Mouse (Mus musculus): ENCODE data around the gene Slc16a13. TPM values are rescaled to one million over a fixed set of nuclear protein-coding genes. Genes with fewer than 3 reads are reported as not detected.

The Slc16a13 gene
- total and polyA plus RNA-seq, 2 experiments from 2014 or later, result 4.5 to 5.5 TPM

DNA sequence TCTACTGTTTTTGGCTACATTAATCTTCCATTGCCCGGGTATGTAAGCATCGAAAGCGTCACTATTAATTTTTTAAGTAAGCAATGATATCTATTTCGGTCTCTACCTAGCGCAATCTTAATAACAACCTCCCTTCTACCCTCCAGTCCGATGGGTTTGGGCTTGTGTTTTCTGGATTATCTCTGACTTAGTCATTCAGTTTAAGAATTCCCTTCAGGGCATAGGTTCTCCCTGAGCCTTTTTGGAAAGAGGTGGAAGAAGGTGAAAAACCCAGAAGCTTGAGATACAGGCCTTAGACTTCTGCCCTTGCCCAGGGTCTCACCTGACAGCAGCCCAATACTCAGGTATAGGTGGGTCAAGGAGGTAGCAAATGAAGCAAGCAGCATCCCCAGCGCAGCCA lies 991 bp downstream of the Slc16a13 start:
- no peak for DNase-seq (ENCODE audit: low spot score)
- Histone ChIP-seq H3K4me3 (ENCODE audit: low read depth, low read length) (peak overlapping the region; percentile 48), H3K27ac (ENCODE audit: low read depth) (peak overlapping the region; percentile 35), H3K9me3 (replicated peaks; ENCODE audit: control insufficient read depth, low read length) (no peaks in the 10 kb centered on the region), H3K9ac (replicated peaks; ENCODE audit: low read depth, low read length) (peak overlapping the region; percentile 59), H3K27me3 (ENCODE audit: control insufficient read depth, insufficient read depth, low read length) (peaks cover 21% of the 10 kb centered on the region), H3K36me3 (replicated peaks; ENCODE audit: control insufficient read depth, insufficient read depth, low read length) (no peaks in the 10 kb centered on the region; the same call in 1 of the 2 replicates), H3K4me2 (ENCODE audit: low read depth, low read length) (peak overlapping the region; percentile 93), H3K4me1 (ENCODE audit: control insufficient read depth, insufficient read depth) (peaks cover 13% of the 10 kb centered on the region; the same call in 1 of the 2 replicates)
- no peak for ATAC-seq (ENCODE audit: insufficient read depth, low read depth)
- no peak for TF ChIP-seq EP300 (IDR thresholded peaks at IDR 0.05; ENCODE audit: low read depth)
- no peak for TF ChIP-seq CTCF (IDR thresholded peaks at IDR 0.05; ENCODE audit: low read depth)
- 75% methylated on average over 7 of the region's 7 CpGs for WGBS

DNA sequence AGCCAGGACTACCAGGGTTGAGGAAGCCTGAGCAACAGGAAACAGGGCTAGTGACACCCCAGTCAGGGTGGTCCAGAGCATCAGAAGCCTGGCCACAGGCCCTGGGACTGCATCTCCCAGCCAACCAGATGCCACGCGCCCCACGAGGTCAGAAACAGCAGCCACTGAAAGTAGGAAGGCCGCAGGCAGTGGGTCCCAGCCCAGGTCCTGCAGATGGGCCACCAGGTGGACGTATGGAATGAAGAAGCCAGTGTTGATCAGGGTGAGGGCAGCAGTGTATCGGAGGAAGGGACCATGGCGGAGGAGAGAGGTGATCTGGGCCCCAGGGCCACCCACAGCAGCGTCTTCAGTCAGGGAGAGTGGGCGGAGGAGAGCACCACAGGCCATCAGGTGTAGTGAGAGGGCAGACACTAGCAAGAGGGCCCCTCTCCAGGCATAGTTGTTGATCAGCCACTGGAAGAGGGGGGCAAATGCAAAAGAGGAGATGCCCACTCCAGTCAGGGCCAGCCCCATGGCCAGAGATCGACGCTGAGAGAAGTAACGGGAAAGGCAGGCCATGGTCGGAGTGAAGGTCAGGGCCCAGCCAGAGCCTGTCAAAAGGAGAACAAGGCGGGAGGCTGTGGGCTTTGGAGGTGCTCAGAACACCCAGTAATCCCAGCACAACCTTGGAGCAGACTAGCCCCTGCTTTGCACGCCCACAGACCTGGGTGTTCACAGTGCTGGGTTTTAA lies 2.0 kb downstream of the Slc16a13 start:
- H3K9me3 ChIP-seq (replicated peaks; ENCODE audit: control insufficient read depth, low read length), result no peaks in the 10 kb centered on the region
- ATAC-seq (ENCODE audit: insufficient read depth, low read depth) (no peak), DNase-seq (ENCODE audit: low spot score) (no peak)
- H3K36me3 ChIP-seq (replicated peaks; ENCODE audit: control insufficient read depth, insufficient read depth, low read length), result no peaks in the 10 kb centered on the region; the same call in 1 of the 2 replicates
- peaks cover 31% of the 10 kb centered on the region for H3K27me3 ChIP-seq (ENCODE audit: control insufficient read depth, insufficient read depth, low read length)
- TF ChIP-seq CTCF (IDR thresholded peaks at IDR 0.05; ENCODE audit: low read depth) (no peak), EP300 (IDR thresholded peaks at IDR 0.05; ENCODE audit: low read depth) (no peak)
- H3K27ac ChIP-seq (ENCODE audit: low read depth), result no peak overlapping the region
- peaks cover 16% of the 10 kb centered on the region; the same call in 1 of the 2 replicates for H3K4me1 ChIP-seq (ENCODE audit: control insufficient read depth, insufficient read depth)
- H3K9ac ChIP-seq (replicated peaks; ENCODE audit: low read depth, low read length), result no peak overlapping the region
- H3K4me3 ChIP-seq (ENCODE audit: low read depth, low read length), result no peak overlapping the region
- 92% methylated on average over 15 of the region's 15 CpGs for WGBS
- H3K4me2 ChIP-seq (ENCODE audit: low read depth, low read length), result 0 out of 2 replicates have a peak overlapping the region, but pooled peaks have one; percentile 7

DNA sequence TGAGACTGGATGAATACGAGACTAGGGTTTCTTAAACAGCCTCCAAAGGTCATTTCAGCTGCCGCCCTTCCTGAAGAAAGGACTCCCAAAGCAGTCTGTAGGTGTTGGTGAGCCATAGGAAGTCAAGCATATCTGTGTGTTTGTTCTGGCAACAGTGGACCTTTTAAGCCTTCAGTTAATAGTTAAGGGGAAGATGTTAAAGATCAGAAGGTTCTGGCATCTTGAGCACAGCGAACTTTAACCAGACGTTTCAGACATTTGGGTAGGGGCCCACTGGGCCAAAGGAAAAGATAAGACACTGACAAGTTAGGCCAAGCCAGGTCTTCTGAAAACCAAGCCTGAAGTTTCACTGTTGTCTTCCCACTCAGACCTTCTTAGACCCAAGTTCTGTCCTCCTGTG lies 2.8 kb downstream of the Slc16a13 start:
- H3K27ac ChIP-seq (ENCODE audit: low read depth), result no peak overlapping the region
- 67% methylated on average over 4 of the region's 4 CpGs for WGBS
- H3K27me3 ChIP-seq (ENCODE audit: control insufficient read depth, insufficient read depth, low read length), result peaks cover 40% of the 10 kb centered on the region
- no peak for TF ChIP-seq EP300 (IDR thresholded peaks at IDR 0.05; ENCODE audit: low read depth)
- no peak for TF ChIP-seq CTCF (IDR thresholded peaks at IDR 0.05; ENCODE audit: low read depth)
- no peak overlapping the region for H3K4me2 ChIP-seq (ENCODE audit: low read depth, low read length)
- no peak overlapping the region for H3K9ac ChIP-seq (replicated peaks; ENCODE audit: low read depth, low read length)
- H3K9me3 ChIP-seq (replicated peaks; ENCODE audit: control insufficient read depth, low read length), result no peaks in the 10 kb centered on the region
- no peaks in the 10 kb centered on the region for H3K36me3 ChIP-seq (replicated peaks; ENCODE audit: control insufficient read depth, insufficient read depth, low read length)
- H3K4me1 ChIP-seq (ENCODE audit: control insufficient read depth, insufficient read depth), result peaks cover 20% of the 10 kb centered on the region; the same call in 1 of the 2 replicates
- H3K4me3 ChIP-seq (ENCODE audit: low read depth, low read length), result no peak overlapping the region
- DNase-seq (ENCODE audit: low spot score), result no peak
- no peak for ATAC-seq (ENCODE audit: insufficient read depth, low read depth)

DNA sequence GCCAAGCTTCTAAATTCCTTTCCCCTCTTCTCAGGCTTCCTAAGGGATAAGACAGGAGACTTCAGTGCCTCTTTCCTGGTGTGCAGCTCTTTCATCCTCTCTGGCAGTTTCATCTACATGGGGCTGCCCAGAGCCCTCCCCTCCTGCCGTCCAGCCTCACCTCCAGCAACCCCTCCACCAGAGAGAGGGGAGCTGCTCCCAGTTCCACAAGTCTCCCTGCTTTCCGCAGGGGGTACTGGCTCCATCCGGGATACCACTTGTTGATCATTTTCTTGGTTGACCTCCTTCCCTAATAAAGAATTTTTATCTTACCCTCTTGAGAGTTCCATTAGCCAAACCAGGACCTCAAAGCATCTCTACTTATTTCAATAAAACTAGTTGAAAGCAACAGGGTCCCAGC lies 4.8 kb downstream of the Slc16a13 start:
- TF ChIP-seq EP300 (IDR thresholded peaks at IDR 0.05; ENCODE audit: low read depth) (no peak), CTCF (IDR thresholded peaks at IDR 0.05; ENCODE audit: low read depth) (no peak)
- Histone ChIP-seq H3K27me3 (ENCODE audit: control insufficient read depth, insufficient read depth, low read length) (peaks cover 52% of the 10 kb centered on the region), H3K4me1 (ENCODE audit: control insufficient read depth, insufficient read depth) (peaks cover 13% of the 10 kb centered on the region; the same call in 1 of the 2 replicates), H3K4me2 (ENCODE audit: low read depth, low read length) (no peak overlapping the region), H3K36me3 (replicated peaks; ENCODE audit: control insufficient read depth, insufficient read depth, low read length) (no peaks in the 10 kb centered on the region), H3K9me3 (replicated peaks; ENCODE audit: control insufficient read depth, low read length) (no peaks in the 10 kb centered on the region), H3K9ac (replicated peaks; ENCODE audit: low read depth, low read length) (no peak overlapping the region), H3K4me3 (ENCODE audit: low read depth, low read length) (no peak overlapping the region), H3K27ac (ENCODE audit: low read depth) (no peak overlapping the region)
- WGBS, result 57% methylated on average over 3 of the region's 3 CpGs
- DNase-seq (ENCODE audit: low spot score), result no peak
- ATAC-seq (ENCODE audit: insufficient read depth, low read depth), result no peak

GRCm38 (mm10) chr11:70215301-70215700 lies 5.6 kb downstream of the Slc16a13 start:
- Histone ChIP-seq H3K27ac (ENCODE audit: low read depth) (no peak overlapping the region), H3K9me3 (replicated peaks; ENCODE audit: control insufficient read depth, low read length) (no peaks in the 10 kb centered on the region), H3K4me2 (ENCODE audit: low read depth, low read length) (no peak overlapping the region), H3K4me1 (ENCODE audit: control insufficient read depth, insufficient read depth) (peaks cover 11% of the 10 kb centered on the region; the same call in 1 of the 2 replicates), H3K36me3 (replicated peaks; ENCODE audit: control insufficient read depth, insufficient read depth, low read length) (no peaks in the 10 kb centered on the region), H3K9ac (replicated peaks; ENCODE audit: low read depth, low read length) (no peak overlapping the region), H3K27me3 (ENCODE audit: control insufficient read depth, insufficient read depth, low read length) (peaks cover 52% of the 10 kb centered on the region), H3K4me3 (ENCODE audit: low read depth, low read length) (no peak overlapping the region)
- ATAC-seq (ENCODE audit: insufficient read depth, low read depth), result no peak
- no peak for DNase-seq (ENCODE audit: low spot score)
- TF ChIP-seq CTCF (IDR thresholded peaks at IDR 0.05; ENCODE audit: low read depth) (no peak), EP300 (IDR thresholded peaks at IDR 0.05; ENCODE audit: low read depth) (no peak)
- WGBS, result 13% methylated on average over 22 of the region's 22 CpGs

Data from heart, postnatal 0 days (tissue).